ENCODE assay signal across 14 mouse cellular contexts in genomic region chr4:140187404-140188145, GRCm38 (mm10). TPM values are rescaled to one million over a fixed set of nuclear protein-coding genes. Genes with fewer than 3 reads are reported as not detected.
DNase-seq lines count a peak whose midpoint lies in the region; ATAC-seq and TF ChIP-seq lines count a peak whose summit lies in the region.
"Had no signal": no experiment of that assay in that cellular context is flagged by ENCODE, and none has a peak within 500 bp of the region (broad histone marks: within the 10 kb centered on the region; RNA-seq: fewer than 3 reads in every experiment).

No protein-coding gene starts in this region.

- H3K9ac ChIP-seq in forebrain, embryonic 15.5 days (replicated peaks): no peak overlapping the region
- H3K9ac ChIP-seq in liver, embryonic 13.5 days: no peak overlapping the region
- H3K9ac ChIP-seq: liver, embryonic 15.5 days had no signal

- H3K36me3 ChIP-seq in forebrain, embryonic 15.5 days: no peaks in the 10 kb centered on the region
- H3K36me3 ChIP-seq in liver, embryonic 13.5 days: no peaks in the 10 kb centered on the region
- H3K36me3 ChIP-seq: liver, embryonic 15.5 days had no signal

- no peaks in the 10 kb centered on the region for H3K9me3 ChIP-seq in forebrain, embryonic 15.5 days
- H3K9me3 ChIP-seq in liver, embryonic 13.5 days (replicated peaks): no peaks in the 10 kb centered on the region
- H3K9me3 ChIP-seq: liver, embryonic 15.5 days had no signal

- H3K4me1 ChIP-seq in forebrain, embryonic 15.5 days: peaks cover 38% of the 10 kb centered on the region
- H3K4me1 ChIP-seq in liver, embryonic 13.5 days (replicated peaks): peaks cover 35% of the 10 kb centered on the region
- H3K4me1 ChIP-seq: liver, embryonic 15.5 days had no signal

- ATAC-seq in forebrain, embryonic 15.5 days (replicated peaks): peak; percentile 72
- ATAC-seq in liver, embryonic 13.5 days (ENCODE audit: low read depth): peak; percentile 63

- 0 out of 2 replicates have a peak overlapping the region, but pooled peaks have one; percentile 11 for H3K27ac ChIP-seq in left cerebral cortex, adult 2 months
- H3K27ac ChIP-seq in forebrain, embryonic 15.5 days (replicated peaks): peak overlapping the region; percentile 79
- no peak overlapping the region for H3K27ac ChIP-seq in liver, embryonic 13.5 days
- H3K27ac ChIP-seq: layer of hippocampus, adult 2 months; liver, embryonic 15.5 days had no signal

- no peak for TF ChIP-seq CTCF in left cerebral cortex, adult 2 months (IDR thresholded peaks at IDR 0.05)

- DNase-seq in left cerebral cortex, adult 2 months (ENCODE audit: extremely low spot score in 1 of 2, low spot score in 2 of 2): no peak
- DNase-seq in left cerebral cortex, adult 8-10 months (ENCODE audit: low spot score in 2 of 2): no peak
- DNase-seq in liver, embryonic 13.5 days: peak; percentile 18
- DNase-seq in retina, postnatal 7 days (ENCODE audit: low read depth, low spot score): peak; percentile 40
- DNase-seq in right cerebral cortex, postnatal 10 days (ENCODE audit: low spot score in 2 of 2): no peak
- DNase-seq in right cerebral cortex, adult 18-20 months: no peak
- DNase-seq in left cerebral cortex, postnatal 14 days (ENCODE audit: low spot score in 2 of 2): no peak
- DNase-seq: adrenal gland, adult 8-10 months; thymus, postnatal 14 days had no signal

- intact Hi-C loops in left cerebral cortex, adult 2 months (cut with DNase I): loop anchor here (2.0 kb wide), 1 partner anchor 57 kb away; no protein-coding TSS in a partner anchor
- intact Hi-C loops in left cerebral cortex, postnatal 14 days (cut with DNase I): no loop called here

- no peak overlapping the region for H3K4me2 ChIP-seq in forebrain, embryonic 15.5 days (replicated peaks)
- peak overlapping the region; percentile 38 for H3K4me2 ChIP-seq in liver, embryonic 13.5 days
- H3K4me2 ChIP-seq: liver, embryonic 15.5 days had no signal

- H3K27me3 ChIP-seq in forebrain, embryonic 15.5 days: no peaks in the 10 kb centered on the region
- H3K27me3 ChIP-seq in liver, embryonic 13.5 days: peaks cover 9% of the 10 kb centered on the region; the same call in 1 of the 2 replicates

- WGBS in forebrain, embryonic 15.5 days: 62% methylated on average over 8 of the region's 8 CpGs
- 56% methylated on average over 8 of the region's 8 CpGs for WGBS in liver, embryonic 13.5 days (ENCODE audit: insufficient replicate concordance)

- H3K4me3 ChIP-seq in left cerebral cortex, adult 2 months: no peak overlapping the region
- H3K4me3 ChIP-seq in forebrain, embryonic 15.5 days: no peak overlapping the region
- no peak overlapping the region for H3K4me3 ChIP-seq in liver, embryonic 13.5 days (replicated peaks)
- H3K4me3 ChIP-seq: layer of hippocampus, adult 2 months; liver, embryonic 15.5 days had no signal

RNA-seq across cellular contexts. Expression of gene Igsf21, which starts 59.0 kb away (rescaled TPM):
- total RNA-seq in left cerebral cortex, adult 2 months (2021): 10 to 100 TPM; 68.8 to 75.2 TPM
- total RNA-seq in left cerebral cortex, adult 8-10 months (2022): 10 to 100 TPM; 72.2 to 82.7 (median 76.7) TPM
- polyA plus RNA-seq in forebrain, embryonic 15.5 days (2015; fragmentation: Nextera tagmentation; extraction: Ambion mirVana): 50.8 and 57.2 TPM in 2 replicates
- 0.16 and 0.18 TPM in 2 replicates for polyA plus RNA-seq in liver, embryonic 13.5 days (2015; fragmentation: Nextera tagmentation; extraction: Ambion mirVana)
- total RNA-seq in left cerebral cortex, postnatal 14 days (2021): 100 to 1,000 TPM; 108 to 128 TPM
- total RNA-seq: megakaryocyte-erythroid progenitor cell, adult 5-6 weeks had no signal
- polyA plus RNA-seq: C2C12 had no signal

Comparison
In these comparisons a context has a peak if more than half of its experiments do, and no peak if none do; other contexts are left out.
1. DNase-seq: peak in liver, embryonic 13.5 days (single experiment) and retina, postnatal 7 days (single experiment); none in left cerebral cortex, adult 2 months (0 of 2), left cerebral cortex, adult 8-10 months (0 of 2), right cerebral cortex, postnatal 10 days (0 of 2), right cerebral cortex, adult 18-20 months (single experiment) and left cerebral cortex, postnatal 14 days (0 of 2).